Mouse (Mus musculus) forebrain, embryonic 11.5 days (tissue): Measurements from ENCODE around the gene Ano10. TPM values are rescaled to one million over a fixed set of nuclear protein-coding genes. Genes with fewer than 3 reads are reported as not detected.

Experiments used
- ATAC-seq: fragments of 200-750 bp; cut with Nextera tagmentation; replicated peaks from 2 replicates; pipeline ENCODE4 v1.8.0; 2017; ENCODE audit warnings: moderate TSS enrichment; ENCODE audit not compliant: low FRiP score
- DNase-seq: peaks from one replicate; pipeline ENCODE4 v3.0.0-alpha.2; 2017; ENCODE audit warnings: low spot score
- H3K27ac ChIP-seq: fragments of 300-500 bp; sonication (generic); 2 replicates; pipeline ENCODE4 v1.5.1; 2014; ENCODE audit warnings: low read depth, low read length
- H3K27me3 ChIP-seq: fragments of 300-500 bp; sonication (generic); 2 replicates; pipeline ENCODE4 v1.6.1; 2014; ENCODE audit warnings: mild to moderate bottlenecking, low read length, mixed read lengths; ENCODE audit not compliant: control insufficient read depth, insufficient read depth
- H3K36me3 ChIP-seq: fragments of 300-500 bp; sonication (generic); 2 replicates; pipeline ENCODE4 v1.6.1; 2014; ENCODE audit warnings: mild to moderate bottlenecking, low read length, moderate library complexity, mixed read lengths; ENCODE audit not compliant: control insufficient read depth, insufficient read depth
- H3K4me1 ChIP-seq: fragments of 300-500 bp; sonication (generic); replicated peaks from 2 replicates; pipeline ENCODE4 v1.6.1; 2014; ENCODE audit warnings: low read length, mixed read lengths; ENCODE audit not compliant: control insufficient read depth, insufficient read depth
- H3K4me2 ChIP-seq: fragments of 300-500 bp; sonication (generic); 2 replicates; pipeline ENCODE4 v1.6.1; 2014; ENCODE audit warnings: low read depth, mild to moderate bottlenecking, low read length, moderate library complexity, mixed read lengths; ENCODE audit not compliant: severe bottlenecking
- H3K4me3 ChIP-seq: fragments of 300-500 bp; sonication (generic); 2 replicates; pipeline ENCODE4 v1.5.1; 2014; ENCODE audit warnings: low read depth, low read length
- H3K9ac ChIP-seq: fragments of 300-500 bp; sonication (generic); 2 replicates; pipeline ENCODE4 v1.6.1; 2014; ENCODE audit warnings: low read length
- H3K9me3 ChIP-seq: fragments of 300-500 bp; sonication (generic); 2 replicates; pipeline ENCODE4 v1.6.1; 2016; ENCODE audit warnings: low read length, mixed read lengths; ENCODE audit not compliant: control insufficient read depth
- whole genome bisulfite sequencing: fragments of 180-500 bp; shearing (Covaris S2); extraction: QIAGEN DNeasy Blood & Tissue Kit; methylation state at CpG from one replicate; pipeline ENCODE4 v1.1.7; 2014; 5-methylcytosine and 5-hydroxymethylcytosine counted together
- polyA plus RNA-seq: library from polyadenylated mRNA; unstranded; fragments of >200 nt; fragmentation: Nextera tagmentation; extraction: Ambion mirVana; gene quantifications from 2 replicates; pipeline ENCODE4 v1.2.1, GENCODE M21; 2014

The Ano10 gene
- polyA plus RNA-seq, 1 experiment from 2014 or later, result 34.0 TPM

DNA sequence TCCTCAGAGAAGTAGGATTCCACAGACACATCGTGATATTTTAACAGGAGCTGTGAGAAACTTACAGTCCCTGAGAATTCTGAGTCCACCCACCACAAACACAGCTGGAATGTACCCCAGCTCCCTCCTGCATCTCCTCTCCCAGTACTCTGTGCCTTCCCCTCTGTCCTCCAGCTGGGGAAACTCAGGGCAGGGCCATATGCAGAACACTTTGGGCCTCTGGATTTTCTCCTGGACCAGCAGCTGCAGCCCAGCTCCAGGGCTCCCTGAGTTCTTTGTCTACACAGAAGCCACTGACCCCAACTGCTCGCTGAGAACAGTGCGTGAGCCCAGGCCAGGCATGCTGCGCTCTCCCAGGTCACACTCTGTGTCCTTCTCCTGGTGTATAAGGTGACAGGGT is 111.1 kb downstream of the Ano10 start:
- H3K9me3 ChIP-seq, result no peaks in the 10 kb centered on the region
- no peak for ATAC-seq
- no peak overlapping the region for H3K4me3 ChIP-seq
- H3K4me2 ChIP-seq, result no peak overlapping the region
- no peaks in the 10 kb centered on the region for H3K27me3 ChIP-seq
- no peaks in the 10 kb centered on the region for H3K36me3 ChIP-seq
- no peaks in the 10 kb centered on the region for H3K4me1 ChIP-seq
- DNase-seq, result no peak
- H3K9ac ChIP-seq, result no peak overlapping the region
- H3K27ac ChIP-seq, result no peak overlapping the region
- WGBS, result 85% methylated on average over 4 of the region's 4 CpGs

DNA sequence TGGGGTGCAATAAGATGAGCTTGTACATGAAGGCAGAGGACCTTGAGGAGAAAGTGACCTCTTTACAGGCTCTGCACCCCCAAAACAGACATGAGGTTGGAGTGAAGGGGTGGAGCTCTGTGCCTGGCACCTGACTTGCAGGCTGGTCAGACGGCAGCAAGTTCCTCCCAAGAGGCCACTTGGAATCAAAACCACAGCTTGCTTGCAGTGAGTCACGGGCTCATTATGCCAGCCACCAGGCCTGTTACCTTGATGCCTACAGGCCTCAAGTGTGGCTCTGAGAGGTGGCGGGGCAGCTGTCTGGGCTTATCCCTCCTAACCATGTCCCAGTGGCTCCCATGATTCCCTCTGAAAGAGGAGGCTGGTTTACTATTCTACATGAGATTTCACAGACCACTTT is 114.1 kb downstream of the Ano10 start:
- Histone ChIP-seq H3K4me2 (no peak overlapping the region), H3K9ac (no peak overlapping the region), H3K9me3 (no peaks in the 10 kb centered on the region), H3K4me1 (no peaks in the 10 kb centered on the region), H3K27ac (no peak overlapping the region), H3K27me3 (no peaks in the 10 kb centered on the region), H3K36me3 (no peaks in the 10 kb centered on the region), H3K4me3 (no peak overlapping the region)
- DNase-seq (no peak), ATAC-seq (no peak)
- 87% methylated on average over 3 of the region's 3 CpGs for WGBS

DNA sequence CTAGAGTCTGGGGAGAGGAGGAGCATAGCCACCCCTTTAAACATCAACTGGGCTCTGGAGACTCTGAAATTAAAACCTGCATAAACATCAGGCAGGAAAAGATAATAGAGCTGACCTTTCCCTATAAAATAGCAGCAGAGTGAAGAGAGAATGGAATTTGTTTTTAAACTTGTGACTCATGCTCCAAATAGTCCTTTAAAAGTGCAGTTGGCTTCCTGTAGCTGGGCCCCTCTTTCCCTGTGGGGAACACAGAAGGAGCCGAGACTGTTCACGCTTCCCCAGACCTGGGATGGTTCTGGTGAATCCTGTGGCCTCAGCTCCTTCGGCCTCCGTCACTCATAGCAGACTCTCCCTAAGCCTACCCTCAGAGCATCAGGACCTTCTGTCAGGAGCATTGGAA is 115.8 kb downstream of the Ano10 start:
- Histone ChIP-seq H3K36me3 (no peaks in the 10 kb centered on the region), H3K27me3 (no peaks in the 10 kb centered on the region), H3K27ac (no peak overlapping the region), H3K9me3 (no peaks in the 10 kb centered on the region), H3K4me1 (no peaks in the 10 kb centered on the region), H3K4me3 (no peak overlapping the region), H3K4me2 (no peak overlapping the region), H3K9ac (no peak overlapping the region)
- ATAC-seq (no peak), DNase-seq (no peak)
- WGBS, result 78% methylated on average over 4 of the region's 4 CpGs

DNA sequence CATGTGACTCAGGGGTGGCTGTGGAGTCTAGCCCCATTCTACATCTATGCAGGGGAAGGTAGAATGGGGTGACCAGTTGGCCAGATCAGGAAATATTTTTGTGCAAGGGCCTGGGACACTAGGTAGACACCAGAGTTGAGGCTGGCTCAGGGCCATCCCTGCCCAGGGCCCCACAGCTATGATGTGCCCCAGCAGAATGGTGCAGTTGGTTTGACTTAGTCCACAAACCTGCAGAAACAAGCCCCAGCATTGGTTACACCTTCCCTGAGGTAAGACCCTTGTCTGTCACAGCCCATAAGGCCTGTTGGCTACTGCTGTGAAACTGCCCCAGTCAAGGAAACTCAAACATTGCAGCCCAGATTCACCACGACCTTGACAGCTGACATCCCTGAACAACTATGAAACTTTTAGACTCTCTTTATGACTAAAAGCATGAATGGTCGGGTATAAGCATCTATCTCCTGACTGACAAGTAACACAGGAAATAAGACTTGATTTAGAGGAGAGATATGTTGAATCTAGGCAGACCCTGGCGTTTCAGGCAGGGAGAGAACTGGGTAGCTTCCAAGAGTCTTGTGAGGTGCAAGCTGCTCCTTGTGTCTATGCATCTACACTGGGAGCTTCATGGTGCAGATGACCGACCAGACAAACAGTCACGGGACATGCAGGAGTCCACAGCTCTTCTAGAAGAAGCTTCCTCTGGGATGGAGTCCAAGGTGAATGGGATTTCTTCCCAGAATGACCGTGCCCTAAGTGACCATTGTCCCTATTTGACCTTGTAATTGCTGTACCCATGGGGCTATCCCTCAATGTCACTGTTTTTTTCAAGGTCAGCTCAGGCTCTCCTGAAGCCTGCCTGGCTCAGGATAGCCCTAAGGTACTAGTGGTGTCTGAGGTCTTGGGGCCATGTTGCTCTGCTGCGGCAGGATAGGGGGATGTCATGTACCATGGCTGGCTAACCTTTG is 116.7 kb downstream of the Ano10 start:
- Histone ChIP-seq H3K36me3 (no peaks in the 10 kb centered on the region), H3K4me3 (no peak overlapping the region), H3K4me2 (no peak overlapping the region), H3K27ac (no peak overlapping the region), H3K4me1 (no peaks in the 10 kb centered on the region), H3K27me3 (no peaks in the 10 kb centered on the region), H3K9me3 (no peaks in the 10 kb centered on the region), H3K9ac (no peak overlapping the region)
- ATAC-seq, result no peak
- no peak for DNase-seq
- WGBS, result 84% methylated on average over 7 of the region's 7 CpGs

DNA sequence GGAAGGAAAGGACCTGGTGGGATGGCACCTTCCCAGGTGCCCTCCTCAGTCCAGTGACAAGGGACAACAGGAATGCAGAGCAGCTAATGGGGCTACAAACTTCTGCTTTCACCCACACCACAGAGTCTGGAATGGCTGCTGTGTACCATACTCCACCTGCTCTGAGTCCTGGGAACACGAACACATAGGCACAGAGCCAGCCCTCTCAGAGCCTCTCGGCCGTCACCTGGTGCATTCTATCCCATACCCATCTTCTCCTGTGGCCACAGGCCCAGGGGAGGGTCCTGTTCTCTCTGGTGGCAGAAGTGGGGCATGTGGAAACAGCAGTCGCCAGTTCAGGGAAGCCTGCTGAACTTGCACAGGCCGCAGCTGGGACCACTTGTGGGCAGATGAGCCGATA is 119.5 kb downstream of the Ano10 start:
- DNase-seq, result no peak
- Histone ChIP-seq H3K36me3 (no peaks in the 10 kb centered on the region), H3K4me3 (no peak overlapping the region), H3K9me3 (no peaks in the 10 kb centered on the region), H3K27ac (no peak overlapping the region), H3K9ac (no peak overlapping the region), H3K27me3 (no peaks in the 10 kb centered on the region), H3K4me1 (no peaks in the 10 kb centered on the region), H3K4me2 (no peak overlapping the region)
- no peak for ATAC-seq
- 91% methylated on average over 6 of the region's 6 CpGs for WGBS

DNA sequence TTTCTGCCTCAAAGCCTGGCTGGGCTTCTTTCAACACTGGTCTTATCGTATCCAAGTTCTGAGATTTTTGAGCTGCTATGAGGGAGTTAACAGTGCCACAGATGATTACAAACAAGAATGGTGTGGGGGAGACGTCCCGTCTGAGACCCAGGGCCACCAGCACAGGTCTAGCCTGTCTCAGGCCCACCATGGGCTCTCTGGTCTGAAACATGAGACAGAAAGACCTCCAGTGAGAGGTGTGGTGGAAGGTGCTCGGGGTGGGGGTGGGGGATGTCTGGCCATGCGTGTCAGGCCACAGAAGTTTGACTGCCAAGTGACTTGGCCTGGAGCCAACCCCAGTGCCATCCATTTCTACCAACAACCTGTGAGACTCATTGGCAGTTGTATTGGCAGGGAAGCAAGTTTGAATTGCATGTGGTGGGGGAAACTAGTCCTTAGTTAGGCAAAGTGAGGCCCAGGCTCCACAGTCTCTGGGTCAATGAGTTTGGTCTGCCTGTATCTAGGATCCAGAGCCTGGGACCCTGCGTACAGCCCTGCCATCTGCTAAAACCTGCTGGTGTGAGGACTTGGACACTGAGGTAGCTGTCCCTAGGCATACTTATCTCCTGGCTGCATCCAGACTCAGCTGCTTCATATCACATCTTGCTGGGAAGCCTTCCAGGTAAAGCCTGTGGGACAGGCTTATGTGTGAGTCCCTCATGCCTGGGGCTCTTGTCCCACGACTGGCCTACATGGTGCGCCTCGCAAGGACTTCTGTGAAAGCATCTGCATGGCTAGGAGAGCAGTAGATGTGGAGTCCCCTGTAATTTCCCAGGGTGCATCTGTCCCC is 120.6 kb downstream of the Ano10 start:
- WGBS, result 88% methylated on average over 9 of the region's 9 CpGs
- Histone ChIP-seq H3K27ac (no peak overlapping the region), H3K9me3 (no peaks in the 10 kb centered on the region), H3K4me1 (no peaks in the 10 kb centered on the region), H3K9ac (no peak overlapping the region), H3K4me3 (no peak overlapping the region), H3K36me3 (no peaks in the 10 kb centered on the region), H3K4me2 (no peak overlapping the region), H3K27me3 (no peaks in the 10 kb centered on the region)
- DNase-seq (no peak), ATAC-seq (no peak)

DNA sequence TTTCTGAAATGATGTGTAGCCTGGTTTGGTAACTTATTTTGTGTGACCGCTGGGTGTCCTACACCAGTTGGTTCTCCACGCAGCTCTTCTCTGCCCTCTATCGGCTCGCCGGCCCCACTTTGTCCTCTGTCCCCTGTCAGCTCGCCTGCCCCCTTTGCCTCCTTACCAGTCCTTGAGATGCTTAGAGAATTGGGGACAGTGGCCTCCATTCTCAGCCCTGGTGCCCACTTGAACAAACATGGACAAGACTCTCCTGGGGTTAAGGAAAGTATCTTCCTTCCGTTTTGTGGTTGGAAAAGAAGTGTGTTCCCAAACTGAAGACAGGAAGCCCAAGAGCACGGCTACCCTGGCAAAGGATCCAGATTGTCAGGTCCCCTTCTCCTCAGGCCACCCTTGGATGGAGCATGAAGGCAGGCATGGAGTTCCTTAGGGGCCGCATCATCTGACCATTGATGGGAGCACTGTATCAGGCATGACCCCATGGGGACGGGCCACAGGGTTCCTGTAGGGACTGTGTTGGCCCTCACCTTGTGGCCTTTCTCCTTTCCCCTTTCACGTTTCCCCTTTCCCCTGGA is 121.5 kb downstream of the Ano10 start:
- Histone ChIP-seq H3K4me2 (no peak overlapping the region), H3K4me1 (no peaks in the 10 kb centered on the region), H3K9me3 (no peaks in the 10 kb centered on the region), H3K9ac (no peak overlapping the region), H3K27me3 (no peaks in the 10 kb centered on the region), H3K36me3 (no peaks in the 10 kb centered on the region), H3K4me3 (no peak overlapping the region), H3K27ac (no peak overlapping the region)
- DNase-seq (no peak), ATAC-seq (no peak)
- 85% methylated on average over 11 of the region's 11 CpGs for WGBS

DNA sequence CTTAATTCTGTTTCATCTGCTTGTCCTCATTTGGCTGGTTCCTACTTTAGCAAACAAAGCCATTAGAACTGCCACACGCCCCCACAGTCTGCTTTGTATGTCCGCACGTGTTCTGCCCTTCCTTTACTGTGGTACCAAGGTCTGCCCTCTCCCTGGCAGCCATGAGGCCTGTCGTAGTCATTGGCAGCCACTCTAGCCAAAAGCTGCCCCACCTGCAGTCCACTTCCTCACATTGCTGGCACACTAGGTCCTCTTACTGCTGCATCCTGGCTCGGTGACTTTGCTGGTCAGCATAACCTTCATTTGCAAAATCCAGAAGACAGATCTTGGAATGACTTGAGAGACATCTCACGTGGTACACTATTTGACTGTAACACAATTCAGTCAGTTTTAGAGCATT is 124.3 kb downstream of the Ano10 start:
- Histone ChIP-seq H3K4me2 (no peak overlapping the region), H3K27ac (no peak overlapping the region), H3K36me3 (no peaks in the 10 kb centered on the region; the same call in 1 of the 2 replicates), H3K4me3 (no peak overlapping the region), H3K27me3 (no peaks in the 10 kb centered on the region), H3K4me1 (no peaks in the 10 kb centered on the region), H3K9me3 (no peaks in the 10 kb centered on the region), H3K9ac (no peak overlapping the region)
- no peak for ATAC-seq
- WGBS, result 93% methylated on average over 6 of the region's 6 CpGs
- DNase-seq, result no peak
